7 mouse cellular contexts compared by ENCODE assay signal in genomic region chr3:89177242-89178106, GRCm38 (mm10). TPM values are rescaled to one million over a fixed set of nuclear protein-coding genes. Genes with fewer than 3 reads are reported as not detected.
A peak's percentile ranks its signal among the peaks of the same experiment; 100 is the strongest.
DNase-seq lines count a peak whose midpoint lies in the region; ATAC-seq lines count a peak whose summit lies in the region.

TSS of gene Scamp3 (plus strand) at chr3:89177473.

- peak within 1 kb of the TSS; percentile 80 for H3K9ac ChIP-seq in intestine, embryonic 16.5 days (ENCODE audit: low read depth, low read length)
- peak within 1 kb of the TSS; percentile 82 for H3K9ac ChIP-seq in midbrain, embryonic 11.5 days (ENCODE audit: low read length)

- H3K4me2 ChIP-seq in intestine, embryonic 16.5 days (ENCODE audit: low read depth, low read length): peak within 1 kb of the TSS; percentile 69
- peak within 1 kb of the TSS; percentile 85 for H3K4me2 ChIP-seq in midbrain, embryonic 11.5 days

- peaks cover 26% of the 10 kb centered on the region for H3K36me3 ChIP-seq in intestine, embryonic 16.5 days (ENCODE audit: control insufficient read depth, insufficient read depth, low read length)
- peaks cover 32% of the 10 kb centered on the region for H3K36me3 ChIP-seq in midbrain, embryonic 11.5 days (ENCODE audit: control insufficient read depth, insufficient read depth, low read length)

- no peaks in the 10 kb centered on the region for H3K27me3 ChIP-seq in intestine, embryonic 16.5 days (replicated peaks; ENCODE audit: control insufficient read depth, insufficient read depth, low read length)
- H3K27me3 ChIP-seq in midbrain, embryonic 11.5 days (ENCODE audit: control insufficient read depth, insufficient read depth, low read length): no peaks in the 10 kb centered on the region

- peak within 1 kb of the TSS; percentile 70 for H3K4me3 ChIP-seq in intestine, embryonic 16.5 days (ENCODE audit: low read length)
- peak within 1 kb of the TSS; percentile 55 for H3K4me3 ChIP-seq in midbrain, embryonic 11.5 days (ENCODE audit: low read depth, low read length)

- peaks cover 12% of the 10 kb centered on the region for H3K4me1 ChIP-seq in intestine, embryonic 16.5 days (ENCODE audit: control insufficient read depth, insufficient read depth, low read length)
- peaks cover 9% of the 10 kb centered on the region for H3K4me1 ChIP-seq in midbrain, embryonic 11.5 days (ENCODE audit: control insufficient read depth, insufficient read depth, low read length)

- peak; percentile 87 for DNase-seq in adrenal gland, adult 8-10 months
- peak; percentile 95 for DNase-seq in embryo, embryonic 9.5 days (ENCODE audit: extremely low spot score)
- peak; percentile 67 to 78 for DNase-seq in gastrocnemius, postnatal 4 days (ENCODE audit: low spot score in 2 of 2)
- peak; percentile 83 to 87 for DNase-seq in left cerebral cortex, postnatal 36 days (ENCODE audit: low spot score in 2 of 2)
- peak; percentile 99 for DNase-seq in midbrain, embryonic 11.5 days (ENCODE audit: low spot score, missing footprints)
- peak; percentile 97 for DNase-seq in skeletal muscle tissue, adult 2 months (ENCODE audit: low read depth, low spot score)

- under 1% methylated on average over 43 of the region's 43 CpGs for WGBS in intestine, embryonic 16.5 days
- under 1% methylated on average over 43 of the region's 43 CpGs for WGBS in midbrain, embryonic 11.5 days

- H3K27ac ChIP-seq in intestine, embryonic 16.5 days (ENCODE audit: low read length): peak within 1 kb of the TSS; percentile 80
- no peak within 1 kb of the TSS; the same call in 1 of the 2 replicates for H3K27ac ChIP-seq in midbrain, embryonic 11.5 days (ENCODE audit: low read depth, low read length)

- intact Hi-C loops in left cerebral cortex, postnatal 36 days (cut with DNase I): no loop called here

- ATAC-seq in intestine, embryonic 16.5 days: peak; percentile 95
- ATAC-seq in midbrain, embryonic 11.5 days (ENCODE audit: low FRiP score): peak; percentile 95

- H3K9me3 ChIP-seq in intestine, embryonic 16.5 days (ENCODE audit: control insufficient read depth, low read length): no peaks in the 10 kb centered on the region
- no peaks in the 10 kb centered on the region for H3K9me3 ChIP-seq in midbrain, embryonic 11.5 days (ENCODE audit: control insufficient read depth, low read length)

RNA-seq across cellular contexts. Expression of gene Scamp3, which starts in this region (rescaled TPM):
- total RNA-seq in adrenal gland, adult 8-10 months (2022): 100 to 1,000 TPM in 1 of 4 experiments, 10 to 100 TPM in 3; 90.1 to 110 (median 94.1) TPM
- 10 to 100 TPM; 41.8 to 43.1 TPM for total RNA-seq in gastrocnemius, postnatal 4 days (2021)
- 141 and 142 TPM in 2 replicates for polyA plus RNA-seq in intestine, embryonic 16.5 days (2015; fragmentation: Nextera tagmentation; extraction: Ambion mirVana)
- 10 to 100 TPM; 64.0 to 67.2 TPM for total RNA-seq in left cerebral cortex, postnatal 36 days (2021)
- polyA plus RNA-seq in midbrain, embryonic 11.5 days (2014; fragmentation: Nextera tagmentation; extraction: Ambion mirVana): 74.4 and 77.2 TPM in 2 replicates
